Mouse (Mus musculus): ENCODE measurements around the gene Zmynd15. TPM values are rescaled to one million over a fixed set of nuclear protein-coding genes. Genes with fewer than 3 reads are reported as not detected.
"Not testable (repeated sequence)": the region's sequence is repeated elsewhere in the genome, so short reads cannot be mapped to it uniquely, and the experiment has no call there.

The Zmynd15 gene
- 1 to 10 TPM in 1 of 2 experiments, under 1 TPM in 1; 0.52 to 1.6 TPM for total RNA-seq (2021)
- long read RNA-seq, experiment 1, result 0 reads
- long read RNA-seq, experiment 2, result 0 reads

DNA sequence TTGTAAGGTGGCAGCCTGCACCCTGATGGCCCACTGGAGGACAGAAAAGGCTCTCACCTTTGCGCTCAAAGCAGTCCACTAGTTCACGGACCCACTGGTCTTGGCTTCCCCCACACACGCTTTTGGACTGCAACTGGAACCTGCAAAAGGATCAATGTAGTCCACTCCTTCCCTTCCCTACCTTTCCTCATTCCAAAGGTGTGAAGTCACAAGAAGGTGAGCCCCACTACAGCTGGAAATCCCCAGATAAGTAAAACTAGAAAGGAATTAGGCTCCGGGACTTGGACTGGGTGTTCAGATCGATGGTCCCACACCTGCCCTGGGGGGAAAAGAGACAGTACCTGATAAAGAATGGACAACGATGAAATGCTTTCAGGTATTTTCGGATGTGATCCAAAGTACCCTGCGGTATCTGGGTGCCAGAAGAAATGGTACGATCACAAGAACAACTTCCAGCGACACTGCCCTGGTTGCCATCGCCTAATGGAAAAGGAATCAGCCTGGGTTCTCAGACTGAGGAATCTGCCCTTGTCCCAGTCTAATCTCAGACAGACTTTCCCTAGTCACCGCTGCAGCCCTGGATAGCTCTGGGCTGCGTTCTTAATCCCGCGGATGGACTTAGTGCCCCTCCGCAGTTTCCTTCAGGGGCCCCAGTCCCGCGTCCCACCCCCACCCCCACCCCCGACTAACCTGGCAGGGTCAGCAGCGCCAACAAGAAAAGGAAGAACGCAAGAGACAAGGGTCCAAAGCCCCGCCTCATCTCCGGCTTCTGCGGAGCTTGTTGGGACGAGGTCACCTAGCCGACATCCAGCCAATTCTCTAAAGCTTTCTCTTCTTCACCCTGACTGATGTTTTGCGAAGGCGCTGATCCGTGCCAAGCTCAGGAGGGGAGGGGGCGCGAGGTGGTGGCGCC is at the start of gene Zmynd15:
TSS of gene Zmynd15 (plus strand) at position 746 of the 913 bp plus-strand sequence.
- no peak for DNase-seq

GRCm38 (mm10) chr11:70409594-70410296 is 49.5 kb upstream of the Zmynd15 start, which contains the start of gene Pelp1:
Gene Pelp1, minus strand, starts transcription at chr11:70410031.
- DNase-seq, result peak; percentile 81

DNA sequence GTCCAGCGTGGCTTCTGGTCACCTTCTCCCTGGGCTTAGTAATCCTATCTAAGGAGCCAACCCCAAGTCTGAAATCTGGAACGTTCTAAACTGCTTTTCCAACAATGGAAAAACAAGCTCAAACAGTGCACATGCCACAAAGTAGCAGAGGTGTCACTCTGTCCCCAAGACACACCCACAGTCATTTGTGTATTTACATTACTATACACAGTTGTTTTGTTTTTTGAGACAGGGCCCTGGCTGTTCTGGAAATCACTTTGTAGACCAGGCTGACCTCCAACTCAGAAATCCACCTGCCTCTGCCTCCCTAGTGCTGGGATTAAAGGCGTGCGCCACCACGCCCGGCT is 49.0 kb upstream of the Zmynd15 start:
- DNase-seq, result no peak

GRCm38 (mm10) chr11:70412591-70412990 is 46.6 kb upstream of the Zmynd15 start:
- DNase-seq, result no peak

DNA sequence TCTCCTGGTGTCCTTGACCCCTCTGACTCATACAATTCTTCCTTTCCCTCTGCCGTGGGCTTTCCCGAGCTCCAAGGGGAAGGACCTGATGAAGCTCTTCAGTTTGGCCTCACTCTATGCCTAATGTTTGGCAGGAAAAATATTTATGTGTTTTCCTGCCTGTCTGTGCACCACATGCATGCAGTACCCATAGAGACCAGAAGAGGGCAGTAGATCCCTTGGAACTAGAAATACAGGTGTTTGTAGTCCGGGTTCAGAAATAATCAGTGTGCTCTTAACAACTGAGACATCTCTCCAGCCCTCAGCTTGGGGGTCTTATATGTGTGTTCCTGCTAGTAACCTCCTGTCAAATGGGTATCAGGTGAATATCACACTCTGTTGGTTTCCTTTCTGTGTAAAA is 45.3 kb upstream of the Zmynd15 start:
- peak; percentile 70 for DNase-seq

DNA sequence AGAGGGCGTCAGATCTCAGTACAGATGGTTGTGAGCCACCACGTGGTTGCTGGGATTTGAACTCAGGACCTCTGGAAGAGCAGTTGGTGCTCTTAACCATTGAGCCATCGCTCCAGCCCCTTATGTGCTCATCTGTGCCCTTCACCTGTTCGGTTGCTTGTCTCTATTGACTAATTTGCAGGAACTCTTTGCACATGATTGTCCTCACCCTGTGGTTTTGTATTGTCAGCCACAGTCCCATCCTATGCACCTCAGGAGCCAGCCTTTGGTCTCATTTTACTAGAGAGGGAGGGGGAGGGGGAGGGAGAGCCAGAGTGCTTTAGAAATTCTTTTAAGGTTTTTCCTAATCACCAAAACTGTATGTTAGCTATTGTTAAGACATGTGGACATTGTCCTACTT is 41.0 kb upstream of the Zmynd15 start:
- DNase-seq, result no peak

DNA sequence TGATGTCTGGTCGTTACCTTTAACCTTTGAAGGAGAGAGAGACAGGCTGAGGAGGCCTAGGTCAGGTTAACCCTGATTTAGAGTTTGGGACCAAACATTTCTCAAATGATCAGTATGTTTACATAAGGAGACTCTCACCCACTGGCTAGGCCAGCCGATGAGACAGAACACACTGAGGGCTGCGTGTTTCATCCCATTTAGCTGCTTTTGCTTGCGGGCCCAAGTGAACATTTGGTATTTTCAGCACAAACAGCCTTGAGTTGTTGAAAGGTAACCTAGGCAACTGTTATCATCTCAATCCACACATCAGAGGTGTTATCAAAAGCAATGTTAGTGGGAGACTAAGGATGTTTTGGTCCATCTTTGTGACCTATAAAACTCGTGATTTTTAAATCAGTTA is 39.7 kb upstream of the Zmynd15 start:
- DNase-seq, result no peak

DNA sequence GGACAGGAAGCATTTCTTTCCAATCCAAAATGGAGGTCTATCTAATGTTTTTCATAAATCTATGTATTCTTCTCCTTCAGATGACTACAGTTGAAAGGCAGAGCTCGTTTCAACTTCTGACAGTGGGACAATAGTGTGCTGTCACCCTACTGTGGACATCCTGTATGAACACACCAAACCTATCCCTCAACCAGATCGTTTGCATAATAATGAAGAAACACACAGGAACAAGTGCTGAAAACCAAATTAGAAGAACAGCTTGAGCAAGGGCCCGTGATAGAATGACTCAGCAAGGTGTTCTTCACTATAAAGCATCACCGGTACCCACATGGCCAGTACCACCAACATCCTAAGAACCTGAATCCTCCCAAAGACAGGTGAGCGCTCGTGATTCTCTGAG is 32.6 kb upstream of the Zmynd15 start:
- not testable (repeated sequence) for DNase-seq

DNA sequence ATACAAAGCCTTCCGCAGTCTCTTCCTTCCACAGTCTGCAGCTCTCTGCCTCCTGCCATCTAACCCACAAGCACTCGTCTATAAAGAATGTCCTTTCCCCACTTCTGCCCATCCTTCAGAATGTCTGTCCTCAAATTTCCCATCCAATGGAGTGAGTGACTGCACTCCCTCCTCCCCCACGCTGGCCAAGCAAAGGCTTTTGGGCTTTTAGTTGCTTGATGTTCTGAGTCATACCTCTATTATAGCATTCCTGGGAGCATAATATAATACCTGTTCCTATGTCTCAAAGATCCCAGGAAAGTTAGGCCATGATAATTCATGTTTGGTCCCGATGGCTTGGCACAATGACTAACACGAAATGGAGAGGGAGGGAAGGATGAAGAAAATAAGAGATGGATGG is 27.7 kb upstream of the Zmynd15 start:
- no peak for DNase-seq

DNA sequence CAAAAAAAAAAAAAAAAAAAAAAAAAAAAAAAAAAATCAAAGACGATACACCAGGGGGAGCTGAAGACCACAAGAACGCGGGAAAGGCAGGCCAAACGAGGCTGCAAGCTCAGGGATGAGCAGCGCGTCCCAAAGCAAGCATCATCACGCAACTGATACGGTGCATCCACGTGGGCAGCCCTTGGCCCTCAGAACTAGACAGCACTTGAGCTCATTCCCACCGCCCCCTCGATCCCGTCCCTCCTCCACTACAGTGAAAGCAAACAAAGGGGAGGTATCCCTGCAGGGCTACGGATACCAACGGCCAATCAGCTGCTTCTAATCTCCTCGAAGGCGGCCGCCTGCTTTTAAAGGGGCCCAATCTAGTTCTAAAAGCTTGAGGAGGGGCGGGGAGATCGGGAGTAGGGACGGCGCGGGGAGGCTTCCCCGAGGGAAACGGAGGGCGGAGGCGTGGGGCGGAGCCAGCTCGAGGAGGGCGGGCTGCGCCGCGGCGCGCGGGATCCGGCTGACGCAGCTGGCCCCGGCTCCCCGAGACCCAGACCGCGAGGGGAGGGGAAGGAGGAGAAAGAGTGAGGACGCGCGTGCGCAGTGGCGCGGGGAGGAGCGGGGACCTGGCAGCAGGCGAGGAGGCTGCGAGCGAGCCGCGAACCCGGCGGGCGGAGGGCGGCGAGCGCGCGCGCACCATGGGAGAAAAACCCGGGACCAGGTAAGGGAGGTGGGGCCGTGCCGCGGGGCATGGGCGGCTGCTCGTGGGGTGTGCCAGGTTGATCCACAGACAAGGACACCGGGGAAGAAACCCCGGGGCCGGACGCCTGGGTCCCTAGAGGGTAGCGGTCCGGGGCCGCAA is 27.0 kb upstream of the Zmynd15 start, which contains the start of gene Arrb2:
TSS of gene Arrb2 (plus strand) at position 588 of the 847 bp plus-strand sequence.
- peak; percentile 99 for DNase-seq

- no peak for DNase-seq
Measured at GRCm38 (mm10) chr11:70432895-70433568, 26.2 kb upstream of the Zmynd15 start.

GRCm38 (mm10) chr11:70433569-70433943 is 25.7 kb upstream of the Zmynd15 start:
- DNase-seq, result no peak

- DNase-seq, result no peak
Measured at GRCm38 (mm10) chr11:70433951-70434350, 25.3 kb upstream of the Zmynd15 start.

GRCm38 (mm10) chr11:70435476-70435875 is 23.8 kb upstream of the Zmynd15 start:
- DNase-seq, result no peak

GRCm38 (mm10) chr11:70437426-70437825 is 21.8 kb upstream of the Zmynd15 start:
- no peak for DNase-seq

- DNase-seq, result no peak
Measured at GRCm38 (mm10) chr11:70438728-70439374, 20.4 kb upstream of the Zmynd15 start.

DNA sequence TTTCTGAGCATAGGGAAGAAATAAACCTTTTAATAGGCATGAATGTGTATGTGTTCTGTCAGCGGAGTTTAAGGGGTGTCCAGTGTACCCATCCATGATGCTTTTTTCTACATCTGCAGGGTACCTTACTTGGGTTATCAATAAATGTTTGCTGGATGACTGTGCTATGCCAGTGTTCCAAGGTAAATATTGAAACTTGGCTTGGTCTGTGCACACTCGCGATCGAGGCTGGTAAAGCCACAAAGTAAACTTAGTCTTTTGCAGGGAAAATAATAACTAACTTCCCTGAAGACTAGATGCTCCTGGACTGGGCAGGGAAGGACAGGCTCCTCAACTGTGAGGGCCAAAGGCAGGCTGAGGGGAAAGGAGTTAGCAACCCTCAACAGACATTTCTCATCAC is 18.6 kb upstream of the Zmynd15 start:
- DNase-seq, result no peak

DNA sequence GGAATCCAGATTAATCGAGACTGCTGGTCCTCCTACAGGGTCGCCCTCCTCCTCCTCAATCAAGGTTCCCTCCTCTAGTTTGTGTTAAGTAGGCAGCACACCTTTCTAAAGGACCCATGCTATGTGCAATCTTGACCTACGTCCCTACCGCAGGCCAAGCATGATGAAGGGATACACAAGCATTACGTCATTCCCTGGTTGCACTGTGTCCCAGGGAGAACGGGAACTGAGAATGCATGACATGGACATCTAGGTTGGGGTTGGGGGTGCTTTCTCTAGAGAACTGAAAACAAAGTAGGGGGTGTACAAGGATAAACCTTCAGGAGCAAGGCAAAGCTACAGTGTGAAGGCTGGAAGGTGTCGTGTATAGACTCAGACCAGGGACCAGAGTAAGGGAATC is 17.4 kb upstream of the Zmynd15 start:
- DNase-seq, result no peak

- no peak for DNase-seq
Measured at GRCm38 (mm10) chr11:70443964-70444363, 15.3 kb upstream of the Zmynd15 start.

DNA sequence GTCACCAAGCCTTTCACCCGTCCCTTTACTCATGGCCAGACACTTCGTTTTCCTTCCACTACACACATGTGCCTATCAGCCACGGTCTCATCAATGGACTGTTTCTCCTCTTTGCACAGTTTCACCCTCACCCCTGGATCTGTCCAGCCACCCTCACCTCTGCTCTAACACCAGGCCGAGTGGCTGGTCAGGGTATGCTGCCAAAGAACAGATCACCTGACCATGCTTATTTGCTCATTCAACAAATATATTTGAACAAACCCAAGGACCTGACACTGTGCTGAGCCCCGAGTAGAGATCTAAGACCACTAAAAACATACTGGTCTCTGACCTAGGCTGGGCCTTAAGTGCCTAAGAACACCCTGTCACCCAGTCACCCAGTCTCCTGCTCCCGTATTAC is 14.6 kb upstream of the Zmynd15 start:
- DNase-seq, result no peak

DNA sequence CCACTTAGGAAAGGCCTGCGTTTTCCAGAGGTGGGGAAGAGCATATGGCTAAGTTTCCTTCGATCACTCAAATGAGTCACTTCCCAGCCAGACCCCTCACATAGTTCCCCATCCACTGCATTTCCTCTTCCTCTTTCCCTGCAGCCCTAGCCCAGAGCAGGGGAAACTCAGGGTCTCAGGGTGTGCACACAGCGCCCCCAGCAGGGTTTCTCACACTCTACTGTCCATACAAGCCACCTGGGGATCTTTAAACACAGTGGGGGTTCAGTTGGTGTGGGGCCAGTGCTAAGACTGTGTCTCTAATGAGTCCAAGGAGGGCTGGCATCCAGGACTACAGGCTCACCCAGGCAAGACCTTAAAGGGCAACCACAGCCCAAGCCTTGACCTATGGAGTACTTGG is 12.5 kb upstream of the Zmynd15 start:
- no peak for DNase-seq

All from gastrocnemius, postnatal 10 days (tissue).